Mouse (Mus musculus): ENCODE measurements at regions not wholly inside any gene's neighbourhood (a gene's known extent, or its start where the extent isn't known, plus 50 kb on each side); places are given as distances from the start of the nearest gene placed in this dataset.

GRCm38 (mm10) chr16:65378276-65378675 lies 142.0 kb upstream of the Pou1f1 start:
- TF ChIP-seq CTCF (IDR thresholded peaks at IDR 0.05; ENCODE audit: borderline replicate concordance, insufficient read depth, low read length) (no peak), POLR2A (IDR thresholded peaks at IDR 0.05; ENCODE audit: low read depth, low read length) (no peak)

All from embryonic fibroblast, embryonic 13.5 days (primary cell).